Mouse (Mus musculus) cerebellum, postnatal 14 days (tissue): ENCODE data around the gene 4930402H24Rik.

Experiments used
- DNase-seq, 2 experiments: peaks; one replicate each; pipeline ENCODE4 v3.0.0; 2021; ENCODE audit warnings: mixed read lengths in 2 of 2

4930402H24Rik gene

GRCm38 (mm10) chr2:130905751-130906583 is at the start of gene 4930402H24Rik, which contains the start of gene Atrn:
Gene 4930402H24Rik, minus strand, starts transcription at chr2:130906406.
Gene Atrn, plus strand, starts transcription at chr2:130906495.
- peak; percentile 99 for DNase-seq

GRCm38 (mm10) chr2:130950548-130950947 is 44.3 kb upstream of the 4930402H24Rik start:
- peak; percentile 92 to 96 for DNase-seq

- no peak for DNase-seq
Observed at GRCm38 (mm10) chr2:130949781-130950180, 43.6 kb upstream of the 4930402H24Rik start.

GRCm38 (mm10) chr2:130932865-130933264 is 26.7 kb upstream of the 4930402H24Rik start:
- DNase-seq = no peak

GRCm38 (mm10) chr2:130929994-130930393 is 23.8 kb upstream of the 4930402H24Rik start:
- no peak for DNase-seq

GRCm38 (mm10) chr2:130928530-130928929 is 22.3 kb upstream of the 4930402H24Rik start:
- no peak for DNase-seq

- DNase-seq = no peak
Observed at GRCm38 (mm10) chr2:130928031-130928430, 21.8 kb upstream of the 4930402H24Rik start.

GRCm38 (mm10) chr2:130924950-130925349 is 18.7 kb upstream of the 4930402H24Rik start:
- DNase-seq = no peak

GRCm38 (mm10) chr2:130919062-130919593 is 12.9 kb upstream of the 4930402H24Rik start:
- DNase-seq = no peak

- no peak for DNase-seq
Observed at GRCm38 (mm10) chr2:130917686-130918085, 11.5 kb upstream of the 4930402H24Rik start.

GRCm38 (mm10) chr2:130916521-130917147 is 10.4 kb upstream of the 4930402H24Rik start:
- no peak for DNase-seq

GRCm38 (mm10) chr2:130914873-130915272 is 8.7 kb upstream of the 4930402H24Rik start:
- DNase-seq = no peak

GRCm38 (mm10) chr2:130911691-130912090 is 5.5 kb upstream of the 4930402H24Rik start:
- DNase-seq = no peak

GRCm38 (mm10) chr2:130906584-130907315 is 544 bp upstream of the 4930402H24Rik start:
- DNase-seq = peak; percentile 62 to 64

GRCm38 (mm10) chr2:130898783-130899182 is 7.4 kb downstream of the 4930402H24Rik start:
- no peak for DNase-seq

GRCm38 (mm10) chr2:130897856-130898255 is 8.3 kb downstream of the 4930402H24Rik start:
- no peak for DNase-seq

- DNase-seq = no peak
Observed at GRCm38 (mm10) chr2:130896944-130897343, 9.3 kb downstream of the 4930402H24Rik start.

- no peak for DNase-seq
Observed at GRCm38 (mm10) chr2:130887456-130887855, 18.8 kb downstream of the 4930402H24Rik start.

GRCm38 (mm10) chr2:130886983-130887382 is 19.2 kb downstream of the 4930402H24Rik start:
- DNase-seq = no peak

- DNase-seq = peak; percentile 7 to 16
Observed at GRCm38 (mm10) chr2:130877376-130877775, 28.8 kb downstream of the 4930402H24Rik start.

GRCm38 (mm10) chr2:130870916-130871315 is 35.3 kb downstream of the 4930402H24Rik start:
- no peak for DNase-seq

- no peak for DNase-seq
Observed at GRCm38 (mm10) chr2:130862091-130862490, 44.1 kb downstream of the 4930402H24Rik start.

GRCm38 (mm10) chr2:130852964-130853363 is 53.2 kb downstream of the 4930402H24Rik start:
- DNase-seq = no peak
